Mouse (Mus musculus): ENCODE measurements around the gene Batf3. TPM values are rescaled to one million over a fixed set of nuclear protein-coding genes. Genes with fewer than 3 reads are reported as not detected.
A peak's percentile ranks its signal among the peaks of the same experiment; 100 is the strongest.

Gene Batf3
- total and polyA plus RNA-seq, 2 experiments, result 1.6 to 2.9 TPM

- Histone ChIP-seq H3K27me3 (ENCODE audit: control insufficient read depth, insufficient read depth, low read length) (no peaks in the 10 kb centered on the region), H3K4me1 (ENCODE audit: control insufficient read depth, insufficient read depth, low read length) (peaks cover 3% of the 10 kb centered on the region; the same call in 1 of the 2 replicates), H3K9ac (ENCODE audit: low read depth, low read length) (no peak overlapping the region), H3K79me2 (ENCODE audit: control insufficient read depth, insufficient read depth, low read length) (no peaks in the 10 kb centered on the region), H3K4me3 (ENCODE audit: insufficient read depth, low read depth, low read length) (no peak overlapping the region), H3K27ac (replicated peaks; ENCODE audit: insufficient read depth, low read depth, low read length) (no peak overlapping the region), H3K36me3 (ENCODE audit: control insufficient read depth, insufficient read depth, low read length) (no peaks in the 10 kb centered on the region)
- 63% methylated on average over 6 of the region's 6 CpGs for WGBS
- DNase-seq (ENCODE audit: extremely low read depth, low read depth, low spot score), result no peak
- TF ChIP-seq CTCF (IDR thresholded peaks at IDR 0.05; ENCODE audit: low read depth, low read length) (no peak), POLR2A (IDR thresholded peaks at IDR 0.05; ENCODE audit: extremely low read depth, insufficient read depth, low read length) (no peak)
Observed at GRCm38 (mm10) chr1:191089355-191089754, 8.3 kb upstream of the Batf3 start.

- Histone ChIP-seq H3K79me2 (ENCODE audit: control insufficient read depth, insufficient read depth, low read length) (no peaks in the 10 kb centered on the region), H3K4me3 (ENCODE audit: insufficient read depth, low read depth, low read length) (no peak overlapping the region), H3K27me3 (ENCODE audit: control insufficient read depth, insufficient read depth, low read length) (no peaks in the 10 kb centered on the region), H3K27ac (replicated peaks; ENCODE audit: insufficient read depth, low read depth, low read length) (peak overlapping the region; percentile 32), H3K9ac (ENCODE audit: low read depth, low read length) (no peak overlapping the region), H3K4me1 (ENCODE audit: control insufficient read depth, insufficient read depth, low read length) (peaks cover 3% of the 10 kb centered on the region; the same call in 1 of the 2 replicates), H3K36me3 (ENCODE audit: control insufficient read depth, insufficient read depth, low read length) (no peaks in the 10 kb centered on the region)
- DNase-seq (ENCODE audit: extremely low read depth, low read depth, low spot score), result no peak
- 78% methylated on average over 8 of the region's 8 CpGs for WGBS
- TF ChIP-seq POLR2A (IDR thresholded peaks at IDR 0.05; ENCODE audit: extremely low read depth, insufficient read depth, low read length), result no peak
Observed at GRCm38 (mm10) chr1:191092050-191092449, 5.6 kb upstream of the Batf3 start.

GRCm38 (mm10) chr1:191093578-191093977, 4.1 kb upstream of the Batf3 start:
- H3K4me3 ChIP-seq (ENCODE audit: insufficient read depth, low read depth, low read length), result no peak overlapping the region
- no peaks in the 10 kb centered on the region for H3K36me3 ChIP-seq (ENCODE audit: control insufficient read depth, insufficient read depth, low read length)
- 68% methylated on average over 5 of the region's 5 CpGs for WGBS
- no peak for DNase-seq (ENCODE audit: extremely low read depth, low read depth, low spot score)
- H3K9ac ChIP-seq (ENCODE audit: low read depth, low read length), result no peak overlapping the region
- H3K27me3 ChIP-seq (ENCODE audit: control insufficient read depth, insufficient read depth, low read length), result peaks cover 8% of the 10 kb centered on the region; the same call in 1 of the 2 replicates
- TF ChIP-seq POLR2A (IDR thresholded peaks at IDR 0.05; ENCODE audit: extremely low read depth, insufficient read depth, low read length) (no peak), CTCF (IDR thresholded peaks at IDR 0.05; ENCODE audit: low read depth, low read length) (no peak)
- H3K79me2 ChIP-seq (ENCODE audit: control insufficient read depth, insufficient read depth, low read length), result no peaks in the 10 kb centered on the region
- peaks cover 3% of the 10 kb centered on the region; the same call in 1 of the 2 replicates for H3K4me1 ChIP-seq (ENCODE audit: control insufficient read depth, insufficient read depth, low read length)
- no peak overlapping the region for H3K27ac ChIP-seq (replicated peaks; ENCODE audit: insufficient read depth, low read depth, low read length)

GRCm38 (mm10) chr1:191095019-191095418, 2.6 kb upstream of the Batf3 start:
- TF ChIP-seq CTCF (IDR thresholded peaks at IDR 0.05; ENCODE audit: low read depth, low read length), result peak; percentile 52
- no peak for TF ChIP-seq POLR2A (IDR thresholded peaks at IDR 0.05; ENCODE audit: extremely low read depth, insufficient read depth, low read length)
- no peak for DNase-seq (ENCODE audit: extremely low read depth, low read depth, low spot score)
- Histone ChIP-seq H3K4me3 (ENCODE audit: insufficient read depth, low read depth, low read length) (no peak overlapping the region), H3K9ac (ENCODE audit: low read depth, low read length) (no peak overlapping the region), H3K79me2 (ENCODE audit: control insufficient read depth, insufficient read depth, low read length) (no peaks in the 10 kb centered on the region), H3K27me3 (ENCODE audit: control insufficient read depth, insufficient read depth, low read length) (peaks cover 9% of the 10 kb centered on the region; the same call in 1 of the 2 replicates), H3K4me1 (ENCODE audit: control insufficient read depth, insufficient read depth, low read length) (peaks cover 3% of the 10 kb centered on the region; the same call in 1 of the 2 replicates), H3K36me3 (ENCODE audit: control insufficient read depth, insufficient read depth, low read length) (no peaks in the 10 kb centered on the region), H3K27ac (replicated peaks; ENCODE audit: insufficient read depth, low read depth, low read length) (no peak overlapping the region)
- 73% methylated on average over 9 of the region's 9 CpGs for WGBS

GRCm38 (mm10) chr1:191096871-191097681, 571 bp upstream of the Batf3 start:
- no peaks in the 10 kb centered on the region for H3K79me2 ChIP-seq (ENCODE audit: control insufficient read depth, insufficient read depth, low read length)
- no peak overlapping the region for H3K9ac ChIP-seq (ENCODE audit: low read depth, low read length)
- H3K27ac ChIP-seq (replicated peaks; ENCODE audit: insufficient read depth, low read depth, low read length), result no peak overlapping the region
- no peak overlapping the region for H3K4me3 ChIP-seq (ENCODE audit: insufficient read depth, low read depth, low read length)
- WGBS, result 41% methylated on average over 14 of the region's 14 CpGs
- no peaks in the 10 kb centered on the region for H3K4me1 ChIP-seq (ENCODE audit: control insufficient read depth, insufficient read depth, low read length)
- no peak for TF ChIP-seq CTCF (IDR thresholded peaks at IDR 0.05; ENCODE audit: low read depth, low read length)
- TF ChIP-seq POLR2A (IDR thresholded peaks at IDR 0.05; ENCODE audit: extremely low read depth, insufficient read depth, low read length), result no peak
- no peaks in the 10 kb centered on the region for H3K36me3 ChIP-seq (ENCODE audit: control insufficient read depth, insufficient read depth, low read length)
- DNase-seq (ENCODE audit: extremely low read depth, low read depth, low spot score), result no peak
- H3K27me3 ChIP-seq (ENCODE audit: control insufficient read depth, insufficient read depth, low read length), result peaks cover 9% of the 10 kb centered on the region; the same call in 1 of the 2 replicates

GRCm38 (mm10) chr1:191099114-191099513, 1.5 kb downstream of the Batf3 start:
- TF ChIP-seq POLR2A (IDR thresholded peaks at IDR 0.05; ENCODE audit: extremely low read depth, insufficient read depth, low read length), result no peak
- TF ChIP-seq CTCF (IDR thresholded peaks at IDR 0.05; ENCODE audit: low read depth, low read length), result no peak
- Histone ChIP-seq H3K9ac (ENCODE audit: low read depth, low read length) (no peak overlapping the region), H3K4me3 (ENCODE audit: insufficient read depth, low read depth, low read length) (no peak overlapping the region), H3K4me1 (ENCODE audit: control insufficient read depth, insufficient read depth, low read length) (no peaks in the 10 kb centered on the region), H3K36me3 (ENCODE audit: control insufficient read depth, insufficient read depth, low read length) (no peaks in the 10 kb centered on the region), H3K79me2 (ENCODE audit: control insufficient read depth, insufficient read depth, low read length) (no peaks in the 10 kb centered on the region), H3K27ac (replicated peaks; ENCODE audit: insufficient read depth, low read depth, low read length) (no peak overlapping the region), H3K27me3 (ENCODE audit: control insufficient read depth, insufficient read depth, low read length) (peaks cover 9% of the 10 kb centered on the region; the same call in 1 of the 2 replicates)
- DNase-seq (ENCODE audit: extremely low read depth, low read depth, low spot score), result no peak
- WGBS, result 41% methylated on average over 5 of the region's 5 CpGs
